Comparison of ENCODE assay signal across 17 mouse cellular contexts in the genomic region with DNA sequence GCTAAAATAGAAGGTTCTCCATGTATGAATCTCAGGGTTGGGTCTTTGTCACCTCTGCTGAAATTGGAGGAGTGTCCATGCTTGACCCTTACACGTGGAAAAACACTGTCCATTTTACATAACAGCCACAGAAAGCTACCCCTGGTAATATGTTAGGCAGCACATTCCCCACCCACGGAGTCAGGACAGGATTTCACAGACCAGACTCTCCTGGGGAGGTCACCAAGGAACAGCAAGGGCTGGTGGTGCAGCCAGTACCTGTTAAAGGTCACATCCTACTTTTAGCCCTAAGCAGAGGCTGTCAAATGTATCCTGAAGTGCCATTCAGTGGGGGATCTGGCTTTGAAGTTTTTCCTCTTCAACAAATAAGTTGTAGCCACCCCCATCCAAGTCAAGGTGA. TPM values are rescaled to one million over a fixed set of nuclear protein-coding genes. Genes with fewer than 3 reads are reported as not detected.
"Had no signal": no experiment of that assay in that cellular context is flagged by ENCODE, and none has a peak within 500 bp of the region (broad histone marks: within the 10 kb centered on the region; RNA-seq: fewer than 3 reads in every experiment).

No protein-coding gene starts in this region.

- DNase-seq: heart, adult 2 months; heart, postnatal 14 days; heart, postnatal 36 days; kidney, adult 11 months; kidney, adult 2 months; kidney, adult 9 months; kidney, postnatal 14 days; kidney, postnatal 36 days; layer of hippocampus, adult 9-11 months; layer of hippocampus, postnatal 36 days; liver; liver, embryonic 13.5 days; liver, postnatal 0 days had no signal

RNA-seq across cellular contexts. Expression of a gene that starts 35.3 kb away (rescaled TPM):
- total RNA-seq: hematopoietic stem cell, adult 5-6 weeks; hindbrain, postnatal 0 days; left cerebral cortex, adult 18-20 months had no signal

RNA-seq across cellular contexts. Expression of a gene that starts 54.2 kb away (rescaled TPM):
- total RNA-seq: heart, adult 2 months; heart, postnatal 36 days; hematopoietic stem cell, adult 5-6 weeks; hindbrain, postnatal 0 days; left cerebral cortex, adult 8-10 months had no signal
